Comparison of ENCODE assay signal across 17 mouse cellular contexts in genomic region chr1:132143079-132143478, GRCm38 (mm10). TPM values are rescaled to one million over a fixed set of nuclear protein-coding genes. Genes with fewer than 3 reads are reported as not detected.
DNase-seq lines count a peak whose midpoint lies in the region; ATAC-seq and TF ChIP-seq lines count a peak whose summit lies in the region.
"Had no signal": no experiment of that assay in that cellular context is flagged by ENCODE, and none has a peak within 500 bp of the region (broad histone marks: within the 10 kb centered on the region; RNA-seq: fewer than 3 reads in every experiment).

No protein-coding gene starts in this region.

- peaks cover 19% of the 10 kb centered on the region for H3K4me1 ChIP-seq in forebrain, postnatal 0 days (ENCODE audit: insufficient read depth)
- H3K4me1 ChIP-seq in forebrain, embryonic 16.5 days (replicated peaks; ENCODE audit: control insufficient read depth, insufficient read depth, low read length), result peaks cover 21% of the 10 kb centered on the region
- H3K4me1 ChIP-seq in kidney, postnatal 0 days (replicated peaks; ENCODE audit: insufficient read depth, low read length), result peaks cover 10% of the 10 kb centered on the region; the same call in 1 of the 2 replicates
- H3K4me1 ChIP-seq in limb, embryonic 10.5 days, result peaks cover 42% of the 10 kb centered on the region

- H3K4me2 ChIP-seq in forebrain, postnatal 0 days (ENCODE audit: low read depth), result no peak overlapping the region
- no peak overlapping the region for H3K4me2 ChIP-seq in forebrain, embryonic 16.5 days (ENCODE audit: low read length)
- H3K4me2 ChIP-seq in kidney, postnatal 0 days (ENCODE audit: low read length), result no peak overlapping the region
- H3K4me2 ChIP-seq: embryonic facial prominence, embryonic 15.5 days; forebrain, embryonic 12.5 days; heart, embryonic 13.5 days; limb, embryonic 12.5 days; stomach, embryonic 15.5 days had no signal

- H3K36me3 ChIP-seq in forebrain, postnatal 0 days (ENCODE audit: insufficient read depth), result no peaks in the 10 kb centered on the region
- no peaks in the 10 kb centered on the region for H3K36me3 ChIP-seq in forebrain, embryonic 16.5 days (ENCODE audit: control insufficient read depth, insufficient read depth)
- H3K36me3 ChIP-seq in kidney, postnatal 0 days (ENCODE audit: insufficient read depth, low read length), result no peaks in the 10 kb centered on the region
- no peaks in the 10 kb centered on the region for H3K36me3 ChIP-seq in limb, embryonic 10.5 days
- H3K36me3 ChIP-seq: embryonic facial prominence, embryonic 15.5 days; forebrain, embryonic 12.5 days; heart, embryonic 13.5 days; hindbrain, embryonic 10.5 days; limb, embryonic 12.5 days; stomach, embryonic 15.5 days had no signal

- ATAC-seq in forebrain, postnatal 0 days, result no peak
- ATAC-seq in forebrain, embryonic 16.5 days, result no peak
- no peak for ATAC-seq in kidney, postnatal 0 days (replicated peaks; ENCODE audit: low FRiP score, low read depth)

- H3K27ac ChIP-seq in forebrain, postnatal 0 days (ENCODE audit: low read depth, low read length), result 0 out of 2 replicates have a peak overlapping the region, but pooled peaks have one; percentile 70
- no peak overlapping the region for H3K27ac ChIP-seq in forebrain, embryonic 16.5 days (ENCODE audit: low read length)
- H3K27ac ChIP-seq in kidney, postnatal 0 days, result no peak overlapping the region
- H3K27ac ChIP-seq in limb, embryonic 10.5 days, result no peak overlapping the region
- H3K27ac ChIP-seq: embryonic facial prominence, embryonic 15.5 days; heart, embryonic 13.5 days; hindbrain, embryonic 10.5 days; limb, embryonic 12.5 days; liver, embryonic 14.5 days; stomach, embryonic 15.5 days had no signal

- no peak overlapping the region for H3K4me3 ChIP-seq in forebrain, postnatal 0 days (ENCODE audit: low read depth, low read length)
- H3K4me3 ChIP-seq in forebrain, embryonic 16.5 days (replicated peaks; ENCODE audit: low read length), result no peak overlapping the region
- no peak overlapping the region for H3K4me3 ChIP-seq in kidney, postnatal 0 days (replicated peaks; ENCODE audit: low read depth, low read length)
- H3K4me3 ChIP-seq in limb, embryonic 10.5 days, result no peak overlapping the region
- H3K4me3 ChIP-seq: embryonic facial prominence, embryonic 15.5 days; forebrain, embryonic 12.5 days; heart, embryonic 13.5 days; hindbrain, embryonic 10.5 days; limb, embryonic 12.5 days; myocyte; stomach, embryonic 15.5 days had no signal

- DNase-seq in forebrain, postnatal 0 days, result no peak
- DNase-seq in lung, postnatal 10 days, result peak; percentile 68
- no peak for DNase-seq in lung, postnatal 25 days (ENCODE audit: low spot score)
- DNase-seq in kidney, postnatal 0 days (ENCODE audit: low spot score), result peak; percentile 36
- DNase-seq in natural killer cell, adult 2 months (ENCODE audit: low spot score in 2 of 2), result peak; percentile 70 to 76
- no peak for DNase-seq in limb, embryonic 10.5 days (ENCODE audit: low spot score)
- DNase-seq: cerebellum, adult 18-20 months; thymus, postnatal 14 days had no signal

- TF ChIP-seq CTCF in forebrain, postnatal 0 days (IDR thresholded peaks at IDR 0.05; ENCODE audit: low read depth), result no peak
- no peak for TF ChIP-seq CTCF in kidney, postnatal 0 days (IDR thresholded peaks at IDR 0.05; ENCODE audit: low read depth)

- no peaks in the 10 kb centered on the region; the same call in 1 of the 2 replicates for H3K27me3 ChIP-seq in forebrain, postnatal 0 days (ENCODE audit: insufficient read depth, low read length)
- peaks cover 8% of the 10 kb centered on the region; the same call in 1 of the 2 replicates for H3K27me3 ChIP-seq in forebrain, embryonic 16.5 days (replicated peaks; ENCODE audit: control insufficient read depth, insufficient read depth, low read length)
- H3K27me3 ChIP-seq in kidney, postnatal 0 days (ENCODE audit: insufficient read depth, low read length), result no peaks in the 10 kb centered on the region
- H3K27me3 ChIP-seq in limb, embryonic 10.5 days (ENCODE audit: low read depth, poor library complexity, severe bottlenecking), result peaks cover 30% of the 10 kb centered on the region
- H3K27me3 ChIP-seq: stomach, embryonic 15.5 days had no signal

- WGBS in forebrain, postnatal 0 days, result 63% methylated on average over 5 of the region's 5 CpGs
- 69% methylated on average over 5 of the region's 5 CpGs for WGBS in forebrain, embryonic 16.5 days
- 60% methylated on average over 5 of the region's 5 CpGs for WGBS in kidney, postnatal 0 days
- WGBS in limb, embryonic 10.5 days, result 76% methylated on average over 5 of the region's 5 CpGs

- no peak overlapping the region for H3K9ac ChIP-seq in forebrain, postnatal 0 days
- no peak overlapping the region for H3K9ac ChIP-seq in forebrain, embryonic 16.5 days (replicated peaks; ENCODE audit: low read depth, low read length)
- no peak overlapping the region for H3K9ac ChIP-seq in kidney, postnatal 0 days (ENCODE audit: low read depth, low read length)
- H3K9ac ChIP-seq: embryonic facial prominence, embryonic 15.5 days; forebrain, embryonic 12.5 days; heart, embryonic 13.5 days; limb, embryonic 12.5 days; liver, embryonic 14.5 days; stomach, embryonic 15.5 days had no signal

- H3K9me3 ChIP-seq in forebrain, postnatal 0 days (ENCODE audit: low read length), result no peaks in the 10 kb centered on the region
- no peaks in the 10 kb centered on the region for H3K9me3 ChIP-seq in forebrain, embryonic 16.5 days (ENCODE audit: control insufficient read depth, low read length)
- no peaks in the 10 kb centered on the region for H3K9me3 ChIP-seq in kidney, postnatal 0 days (replicated peaks; ENCODE audit: low read length)
- H3K9me3 ChIP-seq in limb, embryonic 10.5 days (replicated peaks), result no peaks in the 10 kb centered on the region
- H3K9me3 ChIP-seq: embryonic facial prominence, embryonic 15.5 days; forebrain, embryonic 12.5 days; heart, embryonic 13.5 days; hindbrain, embryonic 10.5 days; limb, embryonic 12.5 days; stomach, embryonic 15.5 days had no signal

RNA-seq across cellular contexts. Expression of gene Cdk18, which starts 3.6 kb away (rescaled TPM):
- total RNA-seq in forebrain, postnatal 0 days (2014; rRNA removed), result 2.6 and 3.2 TPM in 2 replicates
- 0.70 and 1.2 TPM in 2 replicates for polyA plus RNA-seq in forebrain, postnatal 0 days (2015; fragmentation: Nextera tagmentation; extraction: Ambion mirVana)
- polyA plus RNA-seq in forebrain, embryonic 16.5 days (2015; fragmentation: Nextera tagmentation; extraction: Ambion mirVana), result 0.48 and 1.9 TPM in 2 replicates
- polyA plus RNA-seq in kidney, postnatal 0 days (2015; fragmentation: Nextera tagmentation; extraction: Ambion mirVana), result 10.3 and 11.7 TPM in 2 replicates
- polyA plus RNA-seq in limb, embryonic 10.5 days (2016; fragmentation: Nextera tagmentation; extraction: Ambion mirVana), result 3.7 TPM in 2 replicates

RNA-seq across cellular contexts. Expression of gene Lemd1, which starts 48.2 kb away (rescaled TPM):
- 13.3 and 14.9 TPM in 2 replicates for total RNA-seq in forebrain, postnatal 0 days (2014; rRNA removed)
- 14.7 and 15.1 TPM in 2 replicates for polyA plus RNA-seq in forebrain, postnatal 0 days (2015; fragmentation: Nextera tagmentation; extraction: Ambion mirVana)
- polyA plus RNA-seq in forebrain, embryonic 16.5 days (2015; fragmentation: Nextera tagmentation; extraction: Ambion mirVana), result 14.9 and 18.4 TPM in 2 replicates
- 0.37 and 0.80 TPM in 2 replicates for polyA plus RNA-seq in kidney, postnatal 0 days (2015; fragmentation: Nextera tagmentation; extraction: Ambion mirVana)
- 1.3 and 1.7 TPM in 2 replicates for polyA plus RNA-seq in limb, embryonic 10.5 days (2016; fragmentation: Nextera tagmentation; extraction: Ambion mirVana)
- polyA plus RNA-seq: heart, embryonic 13.5 days; liver, embryonic 14.5 days had no signal

RNA-seq across cellular contexts. Expression of gene AC124108.1, which starts 48.2 kb away (rescaled TPM):
- total RNA-seq in forebrain, postnatal 0 days (2014; rRNA removed), result 3.4 and 5.0 TPM in 2 replicates
- 0.31 and 0.48 TPM in 2 replicates for polyA plus RNA-seq in forebrain, postnatal 0 days (2015; fragmentation: Nextera tagmentation; extraction: Ambion mirVana)
- polyA plus RNA-seq in forebrain, embryonic 16.5 days (2015; fragmentation: Nextera tagmentation; extraction: Ambion mirVana), result 2.5 and 3.3 TPM in 2 replicates
- polyA plus RNA-seq in kidney, postnatal 0 days (2015; fragmentation: Nextera tagmentation; extraction: Ambion mirVana), result 0.07 and 0.13 TPM in 2 replicates
- polyA plus RNA-seq in limb, embryonic 10.5 days (2016; fragmentation: Nextera tagmentation; extraction: Ambion mirVana), result 0.64 and 0.65 TPM in 2 replicates
- polyA plus RNA-seq: heart, embryonic 13.5 days; liver, embryonic 14.5 days had no signal

Comparison
In these comparisons a context has a peak if more than half of its experiments do, and no peak if none do; other contexts are left out.
1. DNase-seq: peak in lung, postnatal 10 days (single experiment), kidney, postnatal 0 days (single experiment) and natural killer cell, adult 2 months (2 of 2); none in forebrain, postnatal 0 days (single experiment), lung, postnatal 25 days (single experiment) and limb, embryonic 10.5 days (single experiment).